Mouse (Mus musculus): ENCODE measurements at regions not wholly inside any gene's neighbourhood (a gene's known extent, or its start where the extent isn't known, plus 50 kb on each side); places are given as distances from the start of the nearest gene placed in this dataset.

DNA sequence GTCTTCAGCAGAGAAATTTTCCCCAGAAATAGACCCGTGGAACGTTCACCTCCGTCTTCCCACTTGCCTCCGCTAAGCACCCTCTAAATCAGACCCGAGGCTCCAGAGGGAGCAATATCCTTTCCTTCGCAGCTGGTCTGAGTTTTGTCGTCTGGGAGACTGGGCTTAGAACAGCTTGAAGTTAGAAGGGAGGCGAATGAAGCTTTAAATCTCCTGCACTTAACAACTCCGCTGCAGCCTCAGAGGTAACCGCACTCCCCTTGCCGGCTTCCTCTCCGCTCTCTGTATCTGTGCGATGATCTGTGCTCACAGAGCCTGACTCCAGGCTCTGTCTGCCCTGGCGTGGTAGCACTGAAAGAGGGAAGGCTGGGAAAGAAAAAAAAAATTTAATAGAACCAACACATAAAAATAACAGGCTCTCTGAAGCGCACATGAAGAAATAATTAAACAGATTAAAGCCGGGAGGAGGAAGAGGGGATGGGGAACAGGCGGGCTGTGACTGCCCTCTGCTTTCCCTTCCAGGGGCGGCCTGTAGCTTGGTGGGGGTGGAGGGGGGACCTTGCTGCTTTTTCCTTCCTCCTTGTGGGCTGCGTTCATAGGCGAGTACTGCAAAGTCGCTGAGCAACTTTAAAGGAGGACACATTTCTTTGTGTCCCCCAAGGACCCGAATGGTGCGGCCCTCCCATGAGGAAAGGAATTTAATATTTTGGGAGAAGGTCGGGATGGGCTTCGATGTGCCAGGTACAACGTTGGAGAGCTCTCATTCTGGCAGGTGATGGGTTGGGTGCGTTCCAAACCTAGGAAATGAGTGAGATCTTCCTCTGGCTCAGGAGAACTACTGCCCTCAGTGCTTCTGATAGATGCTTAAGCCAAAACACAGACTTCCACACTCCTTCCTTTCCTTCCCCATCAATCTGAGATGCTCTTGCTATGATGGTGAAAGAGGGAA, 529.9 kb upstream of the Adam5 start:
- no peak for TF ChIP-seq CTCF (IDR thresholded peaks at IDR 0.05; ENCODE audit: low read depth)
- no peak for TF ChIP-seq EP300 (IDR thresholded peaks at IDR 0.05; ENCODE audit: low read depth)

Measured in liver, postnatal 0 days (tissue).